ENCODE assay signal across 8 mouse cellular contexts in genomic region chr16:17222197-17222596, GRCm38 (mm10). TPM values are rescaled to one million over a fixed set of nuclear protein-coding genes. Genes with fewer than 3 reads are reported as not detected.
A peak's percentile ranks its signal among the peaks of the same experiment; 100 is the strongest.
DNase-seq lines count a peak whose midpoint lies in the region.

No protein-coding gene starts in this region.

- intact Hi-C loops in gastrocnemius, postnatal 14 days (cut with DNase I; ENCODE audit: low total_unique reads), result no loop called here

- DNase-seq in T-cell, adult 2 months (ENCODE audit: low spot score), result peak; percentile 91
- peak; percentile 94 for DNase-seq in embryo, embryonic 10 days (ENCODE audit: low spot score)
- DNase-seq in gastrocnemius, postnatal 14 days, result peak; percentile 98
- DNase-seq in hindlimb bud, embryonic 11.5 days (ENCODE audit: extremely low spot score, low read depth, low spot score), result peak; percentile 96
- DNase-seq in left cerebral cortex, adult 18-20 months (ENCODE audit: low spot score in 2 of 2), result peak; percentile 98 to 100
- peak; percentile 93 for DNase-seq in lung, postnatal 25 days (ENCODE audit: low spot score)
- peak; percentile 57 for DNase-seq in retina, postnatal 7 days (ENCODE audit: low read depth, low spot score)
- DNase-seq in urinary bladder, adult 18-20 months (ENCODE audit: low spot score in 2 of 2), result peak; percentile 91 to 99

RNA-seq across cellular contexts. Expression of gene Hic2, which starts 11.2 kb away (rescaled TPM):
- total RNA-seq in gastrocnemius, postnatal 14 days (2021), result 1 to 10 TPM; 1.1 to 1.2 TPM
- 1 to 10 TPM; 5.3 to 6.1 TPM for total RNA-seq in left cerebral cortex, adult 18-20 months (2021)

RNA-seq across cellular contexts. Expression of gene Rimbp3, which starts 13.8 kb away (rescaled TPM):
- total RNA-seq in gastrocnemius, postnatal 14 days (2021), result under 1 TPM in 1 of 2 experiments, not detected in 1; 0.10 TPM
- 1 to 10 TPM; 1.8 to 2.0 TPM for total RNA-seq in left cerebral cortex, adult 18-20 months (2021)

RNA-seq across cellular contexts. Expression of gene Ube2l3, which starts 19.7 kb away (rescaled TPM):
- total RNA-seq in gastrocnemius, postnatal 14 days (2021), result 100 to 1,000 TPM; 144 TPM
- 100 to 1,000 TPM; 133 to 147 TPM for total RNA-seq in left cerebral cortex, adult 18-20 months (2021)

RNA-seq across cellular contexts. Expression of gene Tmem191c, which starts 53.7 kb away (rescaled TPM):
- total RNA-seq in gastrocnemius, postnatal 14 days (2021), result 1 to 10 TPM in 1 of 2 experiments, under 1 TPM in 1; 0.96 to 1.2 TPM
- 100 to 1,000 TPM in 1 of 2 experiments, 10 to 100 TPM in 1; 92.5 to 102 TPM for total RNA-seq in left cerebral cortex, adult 18-20 months (2021)

Comparison
In these comparisons a context has a peak if more than half of its experiments do, and no peak if none do; other contexts are left out.
1. Peak in every context shown above with its lines: DNase-seq.